Mouse (Mus musculus): ENCODE results near the gene Asb8.

DNA sequence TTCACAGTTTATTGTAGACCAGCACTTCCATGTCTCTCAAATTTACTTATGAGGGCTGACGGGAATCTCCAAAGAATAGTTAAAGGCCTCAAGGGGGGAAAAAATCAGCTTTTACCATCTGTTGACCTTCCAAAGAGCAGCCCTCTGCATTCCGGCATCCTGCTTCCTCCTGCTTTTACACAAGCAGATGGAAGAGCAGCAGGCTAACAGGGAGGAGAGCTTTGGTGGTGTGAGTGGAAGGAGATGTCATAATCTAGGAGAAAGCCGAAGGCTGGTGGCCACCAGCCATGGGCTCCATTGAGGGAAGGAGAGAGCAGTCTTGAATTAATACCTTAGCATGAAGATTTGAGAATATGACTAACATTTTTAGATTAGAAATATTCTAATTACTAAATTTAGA is 17.1 kb downstream of the Asb8 start:
- TF ChIP-seq CTCF (IDR thresholded peaks at IDR 0.05; ENCODE audit: low read depth), result no peak
- no peak for TF ChIP-seq EP300 (optimal IDR thresholded peaks at IDR 0.05)

All from stomach, postnatal 0 days (tissue).